Mouse (Mus musculus): ENCODE measurements at regions not wholly inside any gene's neighbourhood (a gene's known extent, or its start where the extent isn't known, plus 50 kb on each side); places are given as distances from the start of the nearest gene placed in this dataset.

DNA sequence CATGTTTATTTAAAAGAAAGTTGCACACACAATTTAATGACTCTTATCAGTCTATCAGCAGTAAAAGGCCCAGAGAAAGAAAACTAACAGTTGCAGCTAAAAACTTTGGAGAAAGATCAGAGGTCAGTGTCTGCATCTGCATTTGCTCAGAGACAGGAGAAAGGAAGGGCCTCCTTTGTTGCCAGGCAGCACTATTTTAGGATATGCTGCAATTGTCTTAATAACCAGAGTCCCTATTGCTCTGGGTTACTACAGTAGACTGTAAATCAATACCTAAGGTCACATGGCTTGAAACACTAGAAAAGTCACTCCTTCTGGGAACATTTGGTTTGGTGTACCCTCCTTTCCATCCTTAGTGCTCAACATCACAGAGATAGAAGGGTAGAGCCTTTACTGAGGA, 175.7 kb downstream of the Hdgfl1 start:
- no peaks in the 10 kb centered on the region for H3K27me3 ChIP-seq (replicated peaks)
- H3K9me3 ChIP-seq (replicated peaks) = no peaks in the 10 kb centered on the region
- H3K27ac ChIP-seq (replicated peaks) = no peak overlapping the region
- no peaks in the 10 kb centered on the region for H3K36me3 ChIP-seq
- no peak overlapping the region for H3K4me3 ChIP-seq (replicated peaks)
- H3K4me2 ChIP-seq = no peak overlapping the region
- no peaks in the 10 kb centered on the region for H3K4me1 ChIP-seq
- no peak for ATAC-seq (ENCODE audit: low FRiP score)
- H3K9ac ChIP-seq (replicated peaks) = no peak overlapping the region

DNA sequence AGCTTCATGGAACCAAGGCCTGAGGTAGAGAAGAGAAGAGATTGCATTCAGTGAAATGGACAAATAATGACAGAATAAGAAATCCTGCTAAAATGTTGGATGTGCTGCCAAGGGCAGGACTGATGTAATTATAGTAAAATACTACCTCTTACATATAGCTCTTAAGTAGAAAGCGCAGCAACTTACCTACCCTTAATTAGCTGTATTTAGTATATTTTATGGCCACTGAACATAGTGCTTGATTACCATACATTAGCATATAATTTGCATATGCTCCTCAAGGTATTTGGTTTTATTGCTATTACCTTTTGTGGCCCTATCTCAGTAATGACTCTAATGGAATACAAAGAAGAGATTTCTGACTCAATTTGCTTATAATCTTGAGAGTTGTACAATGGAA, 176.2 kb downstream of the Hdgfl1 start:
- no peak overlapping the region for H3K4me2 ChIP-seq
- H3K4me1 ChIP-seq = no peaks in the 10 kb centered on the region
- H3K36me3 ChIP-seq = no peaks in the 10 kb centered on the region
- H3K9me3 ChIP-seq (replicated peaks) = no peaks in the 10 kb centered on the region
- H3K27ac ChIP-seq (replicated peaks) = no peak overlapping the region
- no peak overlapping the region for H3K9ac ChIP-seq (replicated peaks)
- peak; percentile 28; the same call in 1 of the 2 replicates for ATAC-seq (ENCODE audit: low FRiP score)
- no peaks in the 10 kb centered on the region for H3K27me3 ChIP-seq (replicated peaks)
- WGBS = 45% methylated on average over 1 of the region's 1 CpGs
- H3K4me3 ChIP-seq (replicated peaks) = no peak overlapping the region

DNA sequence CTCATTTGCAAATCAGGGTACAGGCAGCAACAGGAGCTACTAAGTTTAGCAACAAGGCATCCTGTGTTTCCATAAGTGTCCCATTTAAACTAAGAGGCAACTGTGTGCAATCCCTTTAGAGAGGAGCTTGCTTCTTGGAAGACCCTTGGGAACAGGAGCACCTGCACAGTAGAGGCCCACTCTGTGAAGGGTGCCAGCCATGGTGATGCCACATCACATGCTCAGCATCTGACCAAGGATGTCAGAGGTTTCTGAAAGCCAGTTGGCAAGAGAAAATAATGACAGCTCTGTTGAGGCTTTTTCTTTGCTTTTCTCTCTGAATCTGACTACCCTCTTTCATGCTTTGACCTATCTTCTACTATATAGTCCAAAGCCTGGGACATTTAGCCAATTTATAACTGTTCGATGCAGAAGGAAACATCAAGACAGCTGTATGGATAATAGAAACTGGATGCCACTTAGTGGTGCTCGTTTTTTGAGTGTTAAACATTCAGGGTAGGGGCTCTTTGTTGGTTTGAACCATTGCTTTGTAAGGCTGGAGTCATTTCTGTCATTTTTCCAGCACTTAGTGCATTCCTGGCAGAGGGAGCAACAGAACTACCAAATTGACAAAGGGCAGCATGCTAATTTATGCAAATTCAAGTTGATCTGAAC, 193.9 kb downstream of the Hdgfl1 start:
- H3K4me3 ChIP-seq (replicated peaks) = no peak overlapping the region
- WGBS = 59% methylated on average over 2 of the region's 2 CpGs
- no peak overlapping the region for H3K27ac ChIP-seq (replicated peaks)
- ATAC-seq (ENCODE audit: low FRiP score) = no peak; the same call in 1 of the 2 replicates
- no peaks in the 10 kb centered on the region for H3K9me3 ChIP-seq (replicated peaks)
- H3K4me2 ChIP-seq = no peak overlapping the region
- H3K27me3 ChIP-seq (replicated peaks) = no peaks in the 10 kb centered on the region
- H3K9ac ChIP-seq (replicated peaks) = no peak overlapping the region
- H3K36me3 ChIP-seq = no peaks in the 10 kb centered on the region
- no peaks in the 10 kb centered on the region for H3K4me1 ChIP-seq

DNA sequence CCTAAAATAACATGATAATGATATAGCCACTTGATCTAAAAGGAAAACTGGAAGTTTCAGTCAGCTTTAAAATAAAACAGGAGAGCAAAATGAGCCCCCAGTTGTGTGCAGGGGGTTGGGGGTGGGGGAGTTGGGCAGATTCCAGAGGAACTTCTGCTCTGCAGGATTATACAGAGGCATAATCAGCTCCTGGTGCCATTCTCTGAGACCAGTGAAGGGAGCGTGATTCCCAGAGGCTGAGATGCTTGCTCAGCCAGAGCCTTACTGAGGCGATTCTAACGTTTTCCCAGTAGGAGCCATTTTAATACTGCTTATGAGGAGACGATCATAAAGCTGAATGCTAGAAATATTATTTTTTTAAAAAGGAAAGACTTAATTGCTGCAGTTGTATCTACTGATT, 200.5 kb downstream of the Hdgfl1 start:
- no peaks in the 10 kb centered on the region for H3K27me3 ChIP-seq (replicated peaks)
- H3K4me3 ChIP-seq (replicated peaks) = no peak overlapping the region
- no peaks in the 10 kb centered on the region for H3K36me3 ChIP-seq
- H3K9ac ChIP-seq (replicated peaks) = no peak overlapping the region
- no peaks in the 10 kb centered on the region for H3K9me3 ChIP-seq (replicated peaks)
- no peak overlapping the region for H3K27ac ChIP-seq (replicated peaks)
- no peak for ATAC-seq (ENCODE audit: low FRiP score)
- WGBS = 23% methylated on average over 4 of the region's 4 CpGs
- no peak overlapping the region for H3K4me2 ChIP-seq
- H3K4me1 ChIP-seq = peaks cover 3% of the 10 kb centered on the region; the same call in 1 of the 2 replicates

DNA sequence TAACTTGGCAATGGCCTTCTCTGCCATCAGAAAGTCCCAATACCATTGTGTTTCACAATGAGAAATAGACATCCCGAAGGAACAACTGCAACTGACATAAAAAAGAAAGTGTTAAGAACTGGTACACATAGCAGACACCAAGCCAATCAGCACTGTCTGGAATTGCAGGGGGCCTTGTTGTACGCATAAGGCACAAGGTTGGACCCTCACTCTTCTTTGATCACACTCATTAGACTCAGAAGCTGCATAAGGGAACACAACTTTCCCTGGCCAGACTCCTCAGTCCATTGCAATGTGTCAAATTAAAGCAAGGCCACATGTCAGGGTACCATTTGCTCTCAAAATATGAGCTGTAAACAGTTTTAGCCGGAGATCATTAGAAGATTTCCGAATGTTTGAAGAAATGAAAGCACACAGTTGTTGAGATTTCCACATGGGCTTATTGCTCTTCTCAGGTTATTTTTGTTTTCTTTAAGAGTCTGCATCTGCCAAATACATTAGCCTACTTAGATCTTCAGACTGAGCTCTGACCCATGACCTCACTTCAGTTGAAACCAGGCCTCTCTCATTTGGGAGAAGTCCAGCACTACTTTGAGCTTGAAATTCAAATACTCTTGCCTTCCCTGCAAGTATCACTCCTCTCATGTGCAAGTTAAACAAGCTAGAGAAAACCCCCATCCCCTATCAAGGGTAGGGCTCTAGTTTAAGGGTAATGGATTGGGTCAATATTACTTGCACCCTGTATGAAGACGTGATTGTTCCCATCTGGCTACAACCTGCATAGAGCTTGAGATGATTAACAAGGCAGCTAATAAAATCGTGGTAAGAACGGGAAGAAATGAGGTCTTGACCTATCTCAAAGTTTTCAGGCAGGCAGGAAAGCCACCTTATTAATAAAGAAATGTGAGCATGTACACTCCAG, 204.8 kb downstream of the Hdgfl1 start:
- Histone ChIP-seq H3K36me3 (no peaks in the 10 kb centered on the region), H3K4me2 (no peak overlapping the region), H3K9ac (replicated peaks) (no peak overlapping the region), H3K4me3 (replicated peaks) (no peak overlapping the region), H3K27ac (replicated peaks) (no peak overlapping the region), H3K27me3 (replicated peaks) (no peaks in the 10 kb centered on the region), H3K4me1 (peaks cover 3% of the 10 kb centered on the region; the same call in 1 of the 2 replicates), H3K9me3 (replicated peaks) (no peaks in the 10 kb centered on the region)
- WGBS = 81% methylated on average over 7 of the region's 7 CpGs
- ATAC-seq (ENCODE audit: low FRiP score) = no peak

DNA sequence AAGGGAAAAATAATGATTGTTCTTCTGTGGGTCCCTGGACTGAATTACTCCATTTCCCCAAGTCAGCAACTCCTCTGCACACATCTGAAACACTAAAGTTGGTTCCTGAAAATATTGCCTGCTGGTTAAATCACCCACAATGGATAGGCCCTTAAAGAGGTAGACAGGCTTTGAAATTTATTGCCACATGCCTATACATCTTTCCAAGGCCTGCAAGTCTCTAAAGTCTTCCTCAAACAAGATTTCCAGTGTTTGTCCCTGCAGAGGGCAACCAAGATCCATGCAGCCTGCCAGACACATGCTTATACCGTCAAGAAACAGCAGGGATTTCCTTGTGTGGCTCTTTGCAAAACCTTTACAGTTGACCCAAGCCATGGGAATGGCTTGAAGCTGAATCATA, 211.6 kb downstream of the Hdgfl1 start:
- Histone ChIP-seq H3K4me1 (no peaks in the 10 kb centered on the region; the same call in 1 of the 2 replicates), H3K36me3 (no peaks in the 10 kb centered on the region), H3K27me3 (replicated peaks) (no peaks in the 10 kb centered on the region), H3K4me3 (replicated peaks) (no peak overlapping the region), H3K9ac (replicated peaks) (no peak overlapping the region), H3K27ac (replicated peaks) (no peak overlapping the region), H3K4me2 (no peak overlapping the region), H3K9me3 (replicated peaks) (no peaks in the 10 kb centered on the region)
- 20% methylated on average over 1 of the region's 1 CpGs for WGBS
- ATAC-seq (ENCODE audit: low FRiP score) = no peak

DNA sequence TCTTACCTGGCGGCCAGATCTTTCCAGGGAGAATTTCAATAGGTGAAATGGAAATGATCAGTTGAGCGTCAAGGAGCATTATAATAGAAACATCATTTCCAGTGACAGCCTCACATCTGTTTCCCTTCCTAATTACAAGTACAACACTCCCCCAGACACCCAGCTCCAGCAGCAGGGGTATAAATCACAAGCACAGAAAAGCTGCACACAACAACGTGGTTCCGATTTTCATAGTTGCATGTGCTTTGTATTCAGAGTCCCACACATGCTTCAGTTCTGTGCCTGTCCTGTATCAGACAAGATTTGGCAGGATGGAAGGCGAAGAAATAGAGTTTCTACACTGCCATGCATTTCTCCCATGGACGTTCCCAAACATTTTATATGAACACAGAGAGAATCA, 215.7 kb downstream of the Hdgfl1 start:
- Histone ChIP-seq H3K36me3 (no peaks in the 10 kb centered on the region), H3K27me3 (replicated peaks) (no peaks in the 10 kb centered on the region), H3K4me3 (replicated peaks) (no peak overlapping the region), H3K27ac (replicated peaks) (no peak overlapping the region), H3K9ac (replicated peaks) (no peak overlapping the region), H3K9me3 (replicated peaks) (no peaks in the 10 kb centered on the region), H3K4me2 (no peak overlapping the region), H3K4me1 (no peaks in the 10 kb centered on the region; the same call in 1 of the 2 replicates)
- WGBS = 45% methylated on average over 6 of the region's 6 CpGs
- ATAC-seq (ENCODE audit: low FRiP score) = no peak

DNA sequence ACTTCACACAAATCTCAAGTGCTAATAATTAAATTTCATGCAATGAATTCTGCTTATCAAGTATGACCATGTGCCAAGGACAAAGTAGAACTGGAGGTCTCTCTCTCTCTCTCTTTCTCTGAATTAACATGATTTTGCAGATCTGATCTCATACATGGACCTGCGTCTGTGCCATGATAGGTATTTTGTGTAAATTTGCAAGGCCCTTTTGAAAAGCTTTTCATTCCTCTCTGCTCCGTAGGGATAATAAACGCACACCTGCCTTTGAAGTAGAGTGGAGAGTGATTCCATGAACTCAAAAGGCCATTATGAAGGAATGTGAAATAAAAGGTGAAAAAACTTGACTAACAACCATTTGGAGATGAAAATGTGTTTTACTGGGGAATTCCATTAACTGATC, 217.8 kb downstream of the Hdgfl1 start:
- ATAC-seq (ENCODE audit: low FRiP score) = no peak
- Histone ChIP-seq H3K36me3 (no peaks in the 10 kb centered on the region), H3K27ac (replicated peaks) (no peak overlapping the region), H3K4me3 (replicated peaks) (no peak overlapping the region), H3K27me3 (replicated peaks) (no peaks in the 10 kb centered on the region), H3K9me3 (replicated peaks) (no peaks in the 10 kb centered on the region), H3K4me2 (no peak overlapping the region), H3K9ac (replicated peaks) (no peak overlapping the region), H3K4me1 (no peaks in the 10 kb centered on the region; the same call in 1 of the 2 replicates)
- WGBS = 88% methylated on average over 3 of the region's 3 CpGs

DNA sequence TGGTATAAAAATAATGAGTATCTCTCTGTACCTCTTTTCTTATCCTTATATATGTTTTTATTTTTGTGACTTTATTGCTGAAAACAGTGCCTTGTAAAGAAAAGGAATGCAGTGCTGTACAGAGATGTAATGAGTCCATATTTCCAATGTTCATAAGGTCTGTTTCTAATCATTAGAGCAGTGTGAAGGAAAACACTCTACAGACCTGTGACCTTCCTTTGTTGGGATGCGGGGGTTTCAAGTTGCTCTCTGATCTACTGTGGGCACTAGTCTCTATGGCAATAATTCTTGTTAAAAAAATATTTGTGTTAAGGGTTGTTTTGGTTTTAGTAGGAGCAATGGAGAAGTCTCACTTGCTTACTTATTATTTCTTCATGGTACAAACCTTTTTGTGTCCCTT, 231.0 kb downstream of the Hdgfl1 start:
- Histone ChIP-seq H3K36me3 (no peaks in the 10 kb centered on the region), H3K27ac (replicated peaks) (no peak overlapping the region), H3K9me3 (replicated peaks) (no peaks in the 10 kb centered on the region), H3K4me3 (replicated peaks) (no peak overlapping the region), H3K9ac (replicated peaks) (no peak overlapping the region), H3K4me1 (no peaks in the 10 kb centered on the region), H3K4me2 (no peak overlapping the region), H3K27me3 (replicated peaks) (no peaks in the 10 kb centered on the region)
- no peak for ATAC-seq (ENCODE audit: low FRiP score)
- WGBS = 83% methylated on average over 1 of the region's 1 CpGs

DNA sequence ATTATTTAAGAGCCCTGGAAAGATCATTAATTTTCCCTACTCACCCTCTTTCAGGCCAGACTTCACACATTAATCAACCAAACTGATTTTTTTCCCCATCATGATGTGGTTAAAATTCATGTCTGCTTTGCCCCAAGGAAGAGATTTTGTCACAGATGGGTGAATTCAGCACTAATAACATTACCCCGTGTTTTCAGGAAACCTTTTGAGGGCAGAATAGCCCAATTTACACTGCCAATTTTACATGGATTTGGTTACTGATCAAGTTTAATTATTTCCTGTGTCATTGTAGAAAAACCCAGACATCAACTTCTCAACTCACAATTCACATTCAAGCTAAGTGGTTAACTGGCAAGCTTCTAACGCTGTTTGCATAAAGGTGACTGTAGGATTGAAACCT, 233.4 kb downstream of the Hdgfl1 start:
- H3K27me3 ChIP-seq (replicated peaks) = no peaks in the 10 kb centered on the region
- no peak for ATAC-seq (ENCODE audit: low FRiP score)
- 47% methylated on average over 2 of the region's 2 CpGs for WGBS
- H3K9ac ChIP-seq (replicated peaks) = no peak overlapping the region
- no peaks in the 10 kb centered on the region for H3K36me3 ChIP-seq
- no peak overlapping the region for H3K4me2 ChIP-seq
- H3K27ac ChIP-seq (replicated peaks) = no peak overlapping the region
- no peaks in the 10 kb centered on the region for H3K9me3 ChIP-seq (replicated peaks)
- H3K4me3 ChIP-seq (replicated peaks) = no peak overlapping the region
- no peaks in the 10 kb centered on the region for H3K4me1 ChIP-seq

DNA sequence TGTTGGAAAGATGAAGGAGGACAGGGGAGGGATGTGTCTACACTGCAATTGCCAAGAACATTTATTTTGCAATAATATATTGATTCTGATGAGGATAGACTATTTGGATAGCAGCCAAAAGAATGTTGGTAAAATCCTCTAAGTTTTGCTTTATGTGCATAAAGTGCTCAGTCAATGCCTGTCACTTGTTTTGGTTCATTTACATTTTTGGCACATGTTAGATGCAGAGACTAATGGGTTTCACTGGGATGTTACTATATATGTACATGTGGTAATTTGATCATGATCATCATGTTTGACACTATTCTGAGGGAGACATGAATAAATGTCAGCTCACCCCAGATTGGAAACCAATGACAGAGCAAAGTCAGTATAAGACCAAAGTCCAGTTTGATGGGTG, 237.2 kb downstream of the Hdgfl1 start:
- Histone ChIP-seq H3K9me3 (replicated peaks) (no peaks in the 10 kb centered on the region), H3K36me3 (no peaks in the 10 kb centered on the region), H3K27me3 (replicated peaks) (no peaks in the 10 kb centered on the region), H3K4me2 (no peak overlapping the region), H3K4me3 (replicated peaks) (no peak overlapping the region), H3K27ac (replicated peaks) (no peak overlapping the region), H3K4me1 (no peaks in the 10 kb centered on the region), H3K9ac (replicated peaks) (no peak overlapping the region)
- ATAC-seq (ENCODE audit: low FRiP score) = no peak

DNA sequence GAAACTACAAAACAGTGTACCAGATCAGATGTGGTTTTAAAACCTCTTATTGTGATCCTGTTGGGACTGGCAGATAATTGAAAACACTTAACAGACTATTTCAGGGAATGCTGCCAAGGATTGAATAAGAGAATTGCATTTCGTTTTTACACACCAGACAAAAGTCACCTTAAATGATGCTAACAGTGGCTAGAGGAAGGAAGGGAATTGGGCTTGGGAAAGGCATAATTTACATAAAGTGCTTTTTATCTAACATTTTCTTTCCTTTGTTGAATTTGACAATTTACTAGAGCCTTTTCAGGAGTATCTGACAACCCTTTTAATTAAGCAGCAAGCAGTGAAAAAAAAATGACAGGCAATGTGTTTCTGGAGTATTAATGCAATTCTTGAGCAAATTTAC, 250.9 kb downstream of the Hdgfl1 start:
- Histone ChIP-seq H3K9me3 (replicated peaks) (no peaks in the 10 kb centered on the region), H3K4me3 (replicated peaks) (no peak overlapping the region), H3K27me3 (replicated peaks) (no peaks in the 10 kb centered on the region), H3K9ac (replicated peaks) (no peak overlapping the region), H3K36me3 (no peaks in the 10 kb centered on the region), H3K4me2 (no peak overlapping the region), H3K4me1 (no peaks in the 10 kb centered on the region), H3K27ac (replicated peaks) (no peak overlapping the region)
- ATAC-seq (ENCODE audit: low FRiP score) = no peak
- 17% methylated on average over 1 of the region's 1 CpGs for WGBS

Data from neural tube, embryonic 15.5 days (tissue).